Mouse (Mus musculus): ENCODE measurements around the gene Rfxank. TPM values are rescaled to one million over a fixed set of nuclear protein-coding genes. Genes with fewer than 3 reads are reported as not detected.

Rfxank gene
- total RNA-seq, 2 experiments from 2014 or later = 12.5 to 13.6 TPM

- peak; percentile 99 for ATAC-seq (ENCODE audit: poor library complexity, severe bottlenecking)
These were observed 13.7 kb upstream of the Rfxank start for GRCm38 (mm10) chr8:70152537-70153257.

- ATAC-seq (ENCODE audit: poor library complexity, severe bottlenecking) = no peak
These were observed 11.2 kb upstream of the Rfxank start for GRCm38 (mm10) chr8:70150158-70150557.

- ATAC-seq (ENCODE audit: poor library complexity, severe bottlenecking) = no peak
These were observed 9.0 kb upstream of the Rfxank start for GRCm38 (mm10) chr8:70147678-70148607.

GRCm38 (mm10) chr8:70139981-70140380, 1.0 kb upstream of the Rfxank start:
- ATAC-seq (ENCODE audit: poor library complexity, severe bottlenecking) = no peak

GRCm38 (mm10) chr8:70137890-70138289, 1.1 kb downstream of the Rfxank start:
- ATAC-seq (ENCODE audit: poor library complexity, severe bottlenecking) = no peak

- ATAC-seq (ENCODE audit: poor library complexity, severe bottlenecking) = no peak
These were observed 2.4 kb downstream of the Rfxank start for GRCm38 (mm10) chr8:70136591-70136990.

GRCm38 (mm10) chr8:70134931-70135330, 4.0 kb downstream of the Rfxank start:
- no peak for ATAC-seq (ENCODE audit: poor library complexity, severe bottlenecking)

GRCm38 (mm10) chr8:70134086-70134485, 4.9 kb downstream of the Rfxank start:
- ATAC-seq (ENCODE audit: poor library complexity, severe bottlenecking) = no peak

- peak; percentile 94 for ATAC-seq (ENCODE audit: poor library complexity, severe bottlenecking)
These were observed 7.6 kb downstream of the Rfxank start, which contains the start of gene Nr2c2ap for GRCm38 (mm10) chr8:70131166-70131883. TSS of gene Nr2c2ap (plus strand) at chr8:70131333.

GRCm38 (mm10) chr8:70130066-70130465, 8.9 kb downstream of the Rfxank start:
- no peak for ATAC-seq (ENCODE audit: poor library complexity, severe bottlenecking)

GRCm38 (mm10) chr8:70129309-70129952, 9.5 kb downstream of the Rfxank start:
- no peak for ATAC-seq (ENCODE audit: poor library complexity, severe bottlenecking)

GRCm38 (mm10) chr8:70128435-70128834, 10.5 kb downstream of the Rfxank start:
- ATAC-seq (ENCODE audit: poor library complexity, severe bottlenecking) = no peak

- ATAC-seq (ENCODE audit: poor library complexity, severe bottlenecking) = no peak
These were observed 14.0 kb downstream of the Rfxank start for GRCm38 (mm10) chr8:70124992-70125391.

GRCm38 (mm10) chr8:70122863-70123262, 16.1 kb downstream of the Rfxank start:
- ATAC-seq (ENCODE audit: poor library complexity, severe bottlenecking) = no peak

- ATAC-seq (ENCODE audit: poor library complexity, severe bottlenecking) = no peak
These were observed 18.3 kb downstream of the Rfxank start, which contains the start of gene Ncan for GRCm38 (mm10) chr8:70120667-70121066. TSS of gene Ncan (minus strand) at chr8:70120873.

- ATAC-seq (ENCODE audit: poor library complexity, severe bottlenecking) = no peak
These were observed 19.9 kb downstream of the Rfxank start for GRCm38 (mm10) chr8:70118726-70119700.

- ATAC-seq (ENCODE audit: poor library complexity, severe bottlenecking) = no peak
These were observed 21.3 kb downstream of the Rfxank start for GRCm38 (mm10) chr8:70117611-70118010.

- no peak for ATAC-seq (ENCODE audit: poor library complexity, severe bottlenecking)
These were observed 24.1 kb downstream of the Rfxank start for GRCm38 (mm10) chr8:70114892-70115291.

GRCm38 (mm10) chr8:70114488-70114887, 24.5 kb downstream of the Rfxank start:
- ATAC-seq (ENCODE audit: poor library complexity, severe bottlenecking) = peak; percentile 64
